Mouse (Mus musculus) left cerebral cortex, postnatal 4 days (tissue): Measurements from ENCODE around the gene Defb3. TPM values are rescaled to one million over a fixed set of nuclear protein-coding genes. Genes with fewer than 3 reads are reported as not detected.
"Not testable (repeated sequence)": the region's sequence is repeated elsewhere in the genome, so short reads cannot be mapped to it uniquely, and the experiment has no call there.

ENCODE experiments used
- DNase-seq: peaks from one replicate; pipeline ENCODE4 v3.0.0-alpha.2; 2022
- intact Hi-C: fragments of 180-260 bp; cut with DNase I; formaldehyde crosslinking; loops from one replicate; pipeline ENCODE4 v1.15.1; 2025
- total RNA-seq, 2 experiments: library from RNA; stranded (reverse); gene quantifications; 2 replicates each; pipeline ENCODE4 v1.2.3; 2021

Defb3 gene
- total RNA-seq, result not detected

GRCm38 (mm10) chr8:19293060-19293459, at the start of gene Defb3:
Gene Defb3, plus strand, starts transcription at chr8:19293360.
- intact Hi-C loops, DNase-seq: not testable (repeated sequence)

- intact Hi-C loops, result no loop called here
- DNase-seq, result no peak
Observed at GRCm38 (mm10) chr8:19247280-19247679, 45.9 kb upstream of the Defb3 start, which contains the start of gene Defb5. Gene Defb5, plus strand, starts transcription at chr8:19247580.

DNA sequence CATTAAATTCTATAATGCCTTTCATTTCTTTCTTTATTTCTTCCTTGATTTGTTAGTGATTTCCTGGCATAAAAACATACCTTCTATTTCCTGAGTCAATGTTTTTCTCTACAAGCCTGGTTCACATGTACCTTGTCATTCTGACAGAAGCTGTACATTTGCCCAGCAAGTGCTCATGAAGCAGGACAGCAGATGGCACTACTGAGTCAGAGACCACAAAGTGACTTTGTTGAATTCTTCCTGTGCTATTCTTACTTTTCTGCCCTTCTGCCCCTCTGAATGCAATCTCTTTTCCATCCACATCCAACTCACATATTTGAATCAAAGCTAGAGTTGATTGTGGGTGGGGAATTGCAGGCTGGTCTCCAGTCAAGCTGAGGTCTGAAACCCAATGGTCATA, 35.0 kb upstream of the Defb3 start:
- DNase-seq, result no peak
- intact Hi-C loops, result no loop called here

DNA sequence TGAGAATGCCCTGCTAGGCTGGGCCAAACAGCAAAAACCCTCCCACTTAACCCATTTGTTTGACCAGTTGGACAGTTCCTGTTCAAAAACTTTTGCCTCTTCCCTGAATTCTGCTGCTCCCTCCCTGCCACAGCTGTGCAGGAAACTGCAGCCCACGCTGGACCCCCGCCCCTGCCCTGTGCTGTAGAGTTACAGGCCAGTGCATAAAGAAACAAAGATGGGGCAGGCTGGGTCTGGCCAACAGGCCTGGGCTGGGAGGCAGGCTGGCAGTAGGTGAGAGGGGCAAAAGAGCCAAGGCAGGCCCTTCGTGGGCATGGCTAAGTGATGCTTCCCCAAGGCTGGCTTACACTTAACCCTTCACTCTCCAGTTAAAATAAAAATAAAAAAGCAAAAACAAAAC, 33.5 kb upstream of the Defb3 start:
- intact Hi-C loops, result no loop called here
- no peak for DNase-seq

DNA sequence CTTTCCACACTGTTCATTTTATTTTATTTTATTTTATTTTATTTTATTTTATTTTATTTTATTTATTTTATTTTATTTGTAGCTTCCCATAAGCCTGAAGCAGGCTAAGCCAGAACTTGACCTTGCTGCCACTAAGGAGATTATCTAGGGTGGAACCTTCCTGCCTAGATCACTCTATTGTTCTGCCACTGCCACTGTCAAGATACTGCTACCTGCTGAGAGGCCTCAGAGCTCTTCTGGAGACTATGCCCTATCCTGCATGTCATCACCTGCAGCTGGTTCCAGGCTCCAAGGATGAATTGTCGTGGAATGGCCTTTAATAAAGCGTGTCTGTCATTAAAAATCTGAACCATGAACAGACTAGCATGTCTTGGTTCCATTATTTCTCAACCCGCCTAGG, 5.2 kb downstream of the Defb3 start:
- intact Hi-C loops, DNase-seq: not testable (repeated sequence)

GRCm38 (mm10) chr8:19331836-19332235, 38.7 kb downstream of the Defb3 start:
- no peak for DNase-seq
- intact Hi-C loops, result no loop called here

Other genes with a start within 250 kb of the Defb3 start
- gene Defb39, start 228.6 kb upstream of the Defb3 start, total RNA-seq, result not detected
- not detected for gene Defb12, start 178.5 kb upstream of the Defb3 start, total RNA-seq
- gene Defb34, start 169.6 kb upstream of the Defb3 start, total RNA-seq, result not detected
- not detected for gene Gm45826, start 152.6 kb upstream of the Defb3 start, total RNA-seq
- gene Defb14, start 99.0 kb upstream of the Defb3 start, total RNA-seq, result not detected
- gene Defb4, start 94.7 kb upstream of the Defb3 start, total RNA-seq, result not detected
- not detected for gene Defb6, start 67.9 kb upstream of the Defb3 start, total RNA-seq
- gene Defb46, start 53.4 kb upstream of the Defb3 start, total RNA-seq, result not detected
- not detected for gene Defb5, start 45.8 kb upstream of the Defb3 start, total RNA-seq
- not detected for gene Defb8, start 154.2 kb downstream of the Defb3 start, total RNA-seq
- not detected for gene Defb7, start 201.7 kb downstream of the Defb3 start, total RNA-seq